Mouse (Mus musculus) testis, adult 2 months (tissue): ENCODE measurements around the gene Kcna4.

Experiments used
- CTCF ChIP-seq: fragments of 200-500 bp; IDR thresholded peaks from 2 replicates; pipeline ENCODE4 v1.5.1; 2012; ENCODE audit warnings: low read depth, mild to moderate bottlenecking, inconsistent platforms, low read length, moderate library complexity; ENCODE audit not compliant: control insufficient read depth, insufficient read depth, insufficient replicate concordance
- POLR2A ChIP-seq: fragments of 200-500 bp; IDR thresholded peaks from 2 replicates; pipeline ENCODE4 v1.6.1; 2012; ENCODE audit warnings: low read depth, mild to moderate bottlenecking, inconsistent platforms, low read length, moderate library complexity; ENCODE audit not compliant: control insufficient read depth

DNA sequence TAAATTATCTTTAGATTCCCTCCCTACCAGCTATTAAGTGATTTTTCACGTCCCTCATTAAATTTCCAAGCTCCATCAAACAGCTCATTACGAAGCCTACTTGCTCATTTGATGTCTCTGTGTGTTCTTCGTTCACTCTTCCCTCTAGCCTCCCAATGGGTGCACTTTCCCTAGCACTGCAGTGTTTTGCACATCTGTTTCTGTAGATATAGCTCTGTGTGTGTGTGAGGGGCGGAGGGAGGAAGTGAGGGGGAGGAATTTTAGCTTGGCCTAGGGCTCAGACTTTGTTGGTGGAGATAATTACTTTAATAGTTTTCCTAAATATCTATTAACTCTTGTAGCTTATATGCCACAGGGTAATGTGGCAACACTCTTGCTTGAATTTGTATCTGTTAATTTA lies 54.4 kb downstream of the Kcna4 start:
- TF ChIP-seq POLR2A: no peak
- TF ChIP-seq CTCF: no peak
